Mouse (Mus musculus): Measurements from ENCODE around the gene Anxa11. TPM values are rescaled to one million over a fixed set of nuclear protein-coding genes. Genes with fewer than 3 reads are reported as not detected.

Gene Anxa11
- polyA plus RNA-seq, 1 experiment from 2014 or later, result 20.9 TPM

DNA sequence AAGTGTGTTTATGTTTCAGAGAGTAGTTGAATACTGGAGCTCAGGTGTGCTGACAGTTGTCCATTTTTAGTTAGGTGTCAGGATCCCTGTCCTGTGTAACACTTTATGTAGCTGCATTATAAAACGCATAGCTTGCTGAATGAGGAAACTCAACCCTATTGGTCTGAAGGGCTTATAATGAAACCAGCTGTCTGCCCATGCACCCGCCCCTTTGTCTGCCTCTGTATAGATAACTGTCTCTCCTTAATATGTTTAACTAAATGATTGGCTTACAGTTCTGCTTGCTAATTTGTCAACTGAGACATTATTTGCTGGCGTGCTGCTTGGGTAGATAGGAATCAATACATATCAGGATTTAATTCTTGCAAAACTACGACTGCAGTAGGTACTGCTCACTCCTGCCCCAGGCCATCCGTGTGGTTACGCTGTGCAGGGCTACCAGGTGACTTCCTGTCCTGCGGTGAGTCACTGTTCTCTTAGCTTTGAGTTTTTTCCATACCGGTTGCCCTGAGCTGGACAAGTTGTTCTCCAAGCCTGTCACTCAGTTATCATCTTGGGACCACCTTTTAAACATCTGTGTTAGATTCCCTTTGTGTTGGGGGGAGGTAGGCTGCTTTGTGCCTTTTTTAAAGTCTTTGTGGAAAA lies 13.4 kb downstream of the Anxa11 start:
- H3K4me2 ChIP-seq, result no peak overlapping the region
- H3K9me3 ChIP-seq, result no peaks in the 10 kb centered on the region
- H3K27ac ChIP-seq, result no peak overlapping the region
- peaks cover 11% of the 10 kb centered on the region for H3K4me1 ChIP-seq
- 47% methylated on average over 8 of the region's 8 CpGs for whole genome bisulfite sequencing
- no peak for ATAC-seq (ENCODE audit: insufficient number of reproducible peaks, low FRiP score, low TSS enrichment, low read depth)
- no peaks in the 10 kb centered on the region for H3K27me3 ChIP-seq
- H3K4me3 ChIP-seq, result no peak overlapping the region
- no peaks in the 10 kb centered on the region for H3K36me3 ChIP-seq
- no peak overlapping the region for H3K9ac ChIP-seq

DNA sequence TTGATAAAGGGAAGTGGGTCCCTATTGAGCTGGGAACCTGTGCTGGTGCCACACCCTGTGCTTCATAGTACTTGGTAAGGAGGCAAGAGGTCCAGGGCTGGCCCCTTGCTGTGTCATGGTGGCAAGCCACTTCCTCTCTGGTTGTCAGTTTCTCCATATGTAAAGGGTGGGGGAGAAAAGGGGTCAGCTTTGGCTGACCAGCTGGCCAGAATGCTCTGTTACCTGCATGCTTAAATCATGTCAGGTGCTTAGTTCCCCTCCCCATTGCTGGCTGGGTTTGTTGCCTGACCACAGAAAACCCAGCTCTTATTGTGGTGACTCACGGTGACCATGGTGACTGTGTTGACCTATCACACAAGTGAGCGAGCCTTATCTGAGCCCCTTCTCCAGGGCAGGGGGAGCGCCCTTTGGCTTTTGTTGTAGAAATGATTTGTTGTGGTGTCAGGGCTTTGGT lies 15.2 kb downstream of the Anxa11 start:
- no peaks in the 10 kb centered on the region for H3K36me3 ChIP-seq
- H3K27me3 ChIP-seq, result no peaks in the 10 kb centered on the region
- ATAC-seq (ENCODE audit: insufficient number of reproducible peaks, low FRiP score, low TSS enrichment, low read depth), result no peak
- H3K4me1 ChIP-seq, result peaks cover 11% of the 10 kb centered on the region
- H3K4me3 ChIP-seq, result no peak overlapping the region
- H3K9me3 ChIP-seq, result no peaks in the 10 kb centered on the region
- no peak overlapping the region for H3K9ac ChIP-seq
- H3K27ac ChIP-seq, result no peak overlapping the region
- H3K4me2 ChIP-seq, result no peak overlapping the region
- 73% methylated on average over 3 of the region's 3 CpGs for WGBS

DNA sequence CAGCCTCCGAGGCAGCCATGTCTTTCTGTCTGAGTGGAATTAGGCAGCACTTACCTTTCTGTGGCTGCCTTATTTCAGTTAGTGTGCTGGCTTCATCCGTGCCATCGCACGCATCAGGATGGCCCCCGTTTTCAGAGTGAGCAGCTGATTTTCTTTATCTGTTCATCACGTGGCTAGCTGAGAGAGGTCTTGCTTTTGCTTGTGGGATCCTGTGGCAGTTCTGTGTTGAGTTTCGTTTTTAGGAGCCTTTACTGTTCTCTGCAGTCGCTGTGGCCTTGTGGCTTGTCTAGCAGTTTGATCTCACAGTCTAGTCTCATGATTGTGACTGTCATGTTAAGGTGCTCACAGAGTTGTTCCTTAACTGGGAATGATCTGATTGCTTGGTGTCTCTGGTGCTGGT lies 16.0 kb downstream of the Anxa11 start:
- no peaks in the 10 kb centered on the region for H3K9me3 ChIP-seq
- 82% methylated on average over 8 of the region's 8 CpGs for WGBS
- H3K4me3 ChIP-seq, result no peak overlapping the region
- no peak for ATAC-seq (ENCODE audit: insufficient number of reproducible peaks, low FRiP score, low TSS enrichment, low read depth)
- H3K27me3 ChIP-seq, result no peaks in the 10 kb centered on the region
- H3K9ac ChIP-seq, result no peak overlapping the region
- peaks cover 11% of the 10 kb centered on the region for H3K4me1 ChIP-seq
- H3K36me3 ChIP-seq, result no peaks in the 10 kb centered on the region
- H3K27ac ChIP-seq, result no peak overlapping the region
- no peak overlapping the region for H3K4me2 ChIP-seq

DNA sequence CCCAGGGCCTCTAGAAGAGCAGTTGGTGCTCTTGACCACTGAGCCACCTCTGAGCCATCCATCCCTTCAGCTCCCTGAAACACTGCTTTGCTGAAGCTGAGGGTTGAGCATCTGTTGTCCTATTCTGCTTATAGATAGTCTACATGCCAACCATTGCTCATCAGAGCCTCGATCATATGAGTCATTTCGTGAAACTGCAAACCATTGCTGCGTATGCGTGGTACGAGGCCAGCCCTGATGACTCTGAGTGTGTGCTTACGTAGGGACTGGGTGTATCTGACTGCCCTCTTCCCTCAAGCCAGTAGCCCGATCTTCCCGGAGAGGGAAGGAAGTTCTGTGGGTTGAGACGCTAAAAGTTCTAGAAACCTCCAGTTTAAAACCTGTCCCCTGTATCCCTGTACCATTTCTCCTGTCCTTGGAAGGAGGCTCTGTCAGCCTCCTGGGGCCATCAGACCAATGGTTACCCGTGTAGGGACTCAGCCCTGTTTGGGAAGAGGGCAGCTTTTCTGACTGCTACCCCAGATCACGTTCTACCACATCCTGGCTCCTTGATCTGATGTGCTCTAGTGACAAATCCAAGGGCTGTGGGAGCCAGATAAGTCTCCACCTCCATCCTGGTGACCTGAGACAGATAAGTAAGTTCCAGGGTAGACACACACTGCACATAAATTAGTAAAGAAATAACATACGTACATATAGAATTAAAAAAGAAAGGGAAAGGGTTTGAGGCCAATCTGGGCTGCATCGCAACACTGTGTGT lies 20.0 kb downstream of the Anxa11 start:
- no peaks in the 10 kb centered on the region for H3K36me3 ChIP-seq
- no peak overlapping the region for H3K4me3 ChIP-seq
- no peak overlapping the region for H3K9ac ChIP-seq
- no peak overlapping the region for H3K27ac ChIP-seq
- no peak for ATAC-seq (ENCODE audit: insufficient number of reproducible peaks, low FRiP score, low TSS enrichment, low read depth)
- no peaks in the 10 kb centered on the region for H3K9me3 ChIP-seq
- WGBS, result 90% methylated on average over 13 of the region's 13 CpGs
- no peaks in the 10 kb centered on the region for H3K27me3 ChIP-seq
- no peak overlapping the region for H3K4me2 ChIP-seq
- H3K4me1 ChIP-seq, result peaks cover 12% of the 10 kb centered on the region; the same call in 1 of the 2 replicates

DNA sequence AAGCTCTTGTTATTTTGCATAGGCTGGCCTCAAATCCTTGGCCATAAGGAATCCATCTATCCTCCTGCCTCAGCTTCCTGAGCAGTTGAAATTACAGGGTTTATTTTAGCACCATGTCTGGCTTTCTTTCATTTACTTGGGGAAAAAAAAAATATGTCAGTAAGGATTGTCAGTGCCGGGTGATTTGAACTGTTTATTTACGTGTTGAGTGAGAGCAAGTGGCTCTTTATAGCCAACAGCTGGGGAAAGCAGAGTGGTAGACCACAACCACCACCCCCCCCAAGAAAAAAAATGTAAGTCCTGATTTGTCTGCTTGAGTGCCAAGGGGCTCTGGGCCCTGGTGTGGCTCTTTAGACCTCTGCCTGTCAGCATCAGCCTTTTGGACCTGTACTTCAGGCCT lies 21.8 kb downstream of the Anxa11 start:
- Histone ChIP-seq H3K4me2 (no peak overlapping the region), H3K36me3 (no peaks in the 10 kb centered on the region), H3K27me3 (no peaks in the 10 kb centered on the region), H3K27ac (no peak overlapping the region), H3K4me3 (no peak overlapping the region), H3K9me3 (no peaks in the 10 kb centered on the region), H3K4me1 (peaks cover 21% of the 10 kb centered on the region; the same call in 1 of the 2 replicates), H3K9ac (no peak overlapping the region)
- WGBS, result 52% methylated on average over 2 of the region's 2 CpGs
- no peak for ATAC-seq (ENCODE audit: insufficient number of reproducible peaks, low FRiP score, low TSS enrichment, low read depth)

DNA sequence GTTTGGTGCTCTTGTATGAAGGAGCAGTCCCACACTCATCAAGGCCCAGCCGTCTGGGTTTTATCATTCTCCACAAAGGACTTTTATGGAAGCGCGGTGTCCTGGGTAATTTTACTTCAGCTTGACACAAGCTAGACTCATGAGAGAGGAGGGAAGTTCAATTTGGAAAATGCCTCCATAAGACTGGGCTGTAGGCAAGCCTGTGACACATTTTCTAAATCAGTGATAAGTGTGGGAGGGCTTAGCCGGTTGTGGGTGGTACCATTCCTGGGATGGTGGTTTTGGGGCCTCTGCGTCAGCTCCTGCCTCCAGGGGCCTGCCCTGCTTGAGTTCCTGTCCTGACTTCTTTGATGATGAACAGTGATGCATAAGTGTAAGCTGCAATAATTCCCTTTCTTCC lies 23.3 kb downstream of the Anxa11 start:
- Histone ChIP-seq H3K9me3 (no peaks in the 10 kb centered on the region), H3K4me1 (peaks cover 31% of the 10 kb centered on the region), H3K27me3 (no peaks in the 10 kb centered on the region), H3K4me2 (no peak overlapping the region), H3K27ac (no peak overlapping the region), H3K9ac (no peak overlapping the region), H3K36me3 (no peaks in the 10 kb centered on the region), H3K4me3 (no peak overlapping the region)
- WGBS, result 56% methylated on average over 5 of the region's 5 CpGs
- ATAC-seq (ENCODE audit: insufficient number of reproducible peaks, low FRiP score, low TSS enrichment, low read depth), result no peak

DNA sequence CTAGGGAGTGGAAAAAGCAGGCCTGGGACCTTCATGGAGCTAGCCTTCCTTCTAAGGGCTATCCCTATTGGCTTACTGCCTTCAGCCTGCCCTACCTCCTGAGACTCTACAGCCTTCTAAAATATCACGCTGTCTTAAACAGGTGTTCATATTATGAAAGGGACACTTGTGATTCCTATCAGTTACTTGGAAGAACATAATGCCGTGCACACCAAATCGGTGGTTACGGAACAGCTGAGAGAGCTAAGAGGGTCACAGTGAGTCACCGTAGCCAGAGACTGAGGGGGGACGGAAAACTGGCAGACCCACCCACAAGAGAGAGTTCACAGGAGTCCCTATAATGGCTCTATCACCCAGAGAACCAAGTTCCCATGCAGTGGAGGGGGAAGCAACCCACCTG lies 24.4 kb downstream of the Anxa11 start:
- no peak overlapping the region for H3K4me2 ChIP-seq
- no peak overlapping the region for H3K4me3 ChIP-seq
- no peak overlapping the region for H3K9ac ChIP-seq
- H3K36me3 ChIP-seq, result no peaks in the 10 kb centered on the region
- H3K27ac ChIP-seq, result peak overlapping the region; percentile 27; the same call in 1 of the 2 replicates
- H3K9me3 ChIP-seq, result no peaks in the 10 kb centered on the region
- no peak for ATAC-seq (ENCODE audit: insufficient number of reproducible peaks, low FRiP score, low TSS enrichment, low read depth)
- H3K4me1 ChIP-seq, result peaks cover 32% of the 10 kb centered on the region
- H3K27me3 ChIP-seq, result no peaks in the 10 kb centered on the region
- 77% methylated on average over 6 of the region's 6 CpGs for WGBS

DNA sequence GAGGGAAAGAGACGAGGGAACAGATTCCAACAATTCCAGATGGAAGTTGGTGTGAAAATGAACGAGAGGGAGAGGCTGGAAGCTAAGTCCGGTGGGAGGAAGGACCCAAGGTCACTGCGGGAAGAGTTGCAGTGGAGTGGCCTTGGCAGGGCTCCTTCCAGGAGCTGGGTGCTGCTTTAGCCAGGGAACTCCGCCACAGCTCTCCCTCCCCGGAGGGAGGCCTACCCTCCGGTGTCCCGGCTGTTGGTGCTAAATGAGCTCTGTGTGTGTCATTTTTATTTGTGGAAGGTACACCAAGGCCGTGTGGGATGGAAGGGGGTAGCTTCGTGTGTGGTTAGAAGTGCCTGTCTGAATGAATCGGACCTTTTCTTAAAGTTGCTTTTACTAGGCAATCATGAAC lies 24.9 kb downstream of the Anxa11 start:
- Histone ChIP-seq H3K36me3 (no peaks in the 10 kb centered on the region), H3K27ac (peak overlapping the region; percentile 27), H3K4me1 (peaks cover 32% of the 10 kb centered on the region), H3K9me3 (no peaks in the 10 kb centered on the region), H3K27me3 (no peaks in the 10 kb centered on the region), H3K9ac (no peak overlapping the region), H3K4me3 (no peak overlapping the region), H3K4me2 (no peak overlapping the region)
- WGBS, result 59% methylated on average over 11 of the region's 11 CpGs
- no peak for ATAC-seq (ENCODE audit: insufficient number of reproducible peaks, low FRiP score, low TSS enrichment, low read depth)

DNA sequence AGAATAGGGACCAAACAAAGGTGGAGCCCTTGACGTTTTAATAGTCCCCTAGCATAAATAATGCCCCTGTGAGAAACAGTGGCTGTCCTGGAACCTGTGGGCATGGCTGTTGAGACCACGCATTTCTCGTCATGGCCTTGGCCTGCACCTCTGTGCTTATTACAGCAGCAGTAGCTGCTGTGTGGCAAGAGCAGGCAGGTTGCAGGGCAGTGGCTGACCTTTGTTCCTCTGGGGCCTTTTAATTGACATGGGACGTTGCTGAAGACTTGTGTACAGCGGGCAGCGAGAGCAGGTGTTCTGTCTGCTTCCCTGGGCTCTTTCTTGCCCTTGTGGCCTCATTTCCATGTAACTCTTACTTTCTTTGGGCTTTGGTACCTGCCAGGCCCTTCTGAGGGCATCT lies 25.9 kb downstream of the Anxa11 start:
- 51% methylated on average over 6 of the region's 6 CpGs for WGBS

DNA sequence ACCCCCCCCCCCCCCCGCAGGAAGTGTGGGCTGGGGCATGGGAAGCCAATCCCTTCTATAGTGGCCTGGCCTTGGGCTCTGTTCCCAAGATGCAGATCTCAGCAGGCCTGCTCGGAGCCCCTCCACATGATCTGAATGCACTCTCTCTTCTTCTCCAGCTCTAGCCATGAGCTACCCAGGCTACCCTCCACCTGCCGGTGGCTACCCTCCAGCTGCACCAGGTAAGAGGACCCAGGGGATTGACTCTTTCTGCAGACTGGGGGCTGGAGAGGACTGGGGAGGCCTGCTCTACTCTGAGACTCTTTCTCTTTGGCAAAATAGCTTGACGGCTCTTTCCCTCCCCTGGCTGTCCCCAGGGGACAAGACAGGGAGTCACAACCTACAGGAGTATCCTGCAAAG lies 26.8 kb downstream of the Anxa11 start:
- Histone ChIP-seq H3K4me2 (no peak overlapping the region), H3K4me1 (peaks cover 48% of the 10 kb centered on the region), H3K4me3 (no peak overlapping the region), H3K36me3 (no peaks in the 10 kb centered on the region), H3K9me3 (no peaks in the 10 kb centered on the region), H3K27ac (no peak overlapping the region), H3K27me3 (no peaks in the 10 kb centered on the region), H3K9ac (no peak overlapping the region)
- no peak for ATAC-seq (ENCODE audit: insufficient number of reproducible peaks, low FRiP score, low TSS enrichment, low read depth)
- WGBS, result 65% methylated on average over 4 of the region's 4 CpGs

More for the DNA sequence above, 25.9 kb downstream of the Anxa11 start:
- no peak for ATAC-seq (ENCODE audit: insufficient number of reproducible peaks, low FRiP score, low TSS enrichment, low read depth)
- Histone ChIP-seq H3K36me3 (no peaks in the 10 kb centered on the region), H3K27ac (no peak overlapping the region), H3K9me3 (no peaks in the 10 kb centered on the region), H3K27me3 (no peaks in the 10 kb centered on the region), H3K4me2 (no peak overlapping the region), H3K4me1 (peaks cover 40% of the 10 kb centered on the region), H3K9ac (no peak overlapping the region), H3K4me3 (no peak overlapping the region)

DNA sequence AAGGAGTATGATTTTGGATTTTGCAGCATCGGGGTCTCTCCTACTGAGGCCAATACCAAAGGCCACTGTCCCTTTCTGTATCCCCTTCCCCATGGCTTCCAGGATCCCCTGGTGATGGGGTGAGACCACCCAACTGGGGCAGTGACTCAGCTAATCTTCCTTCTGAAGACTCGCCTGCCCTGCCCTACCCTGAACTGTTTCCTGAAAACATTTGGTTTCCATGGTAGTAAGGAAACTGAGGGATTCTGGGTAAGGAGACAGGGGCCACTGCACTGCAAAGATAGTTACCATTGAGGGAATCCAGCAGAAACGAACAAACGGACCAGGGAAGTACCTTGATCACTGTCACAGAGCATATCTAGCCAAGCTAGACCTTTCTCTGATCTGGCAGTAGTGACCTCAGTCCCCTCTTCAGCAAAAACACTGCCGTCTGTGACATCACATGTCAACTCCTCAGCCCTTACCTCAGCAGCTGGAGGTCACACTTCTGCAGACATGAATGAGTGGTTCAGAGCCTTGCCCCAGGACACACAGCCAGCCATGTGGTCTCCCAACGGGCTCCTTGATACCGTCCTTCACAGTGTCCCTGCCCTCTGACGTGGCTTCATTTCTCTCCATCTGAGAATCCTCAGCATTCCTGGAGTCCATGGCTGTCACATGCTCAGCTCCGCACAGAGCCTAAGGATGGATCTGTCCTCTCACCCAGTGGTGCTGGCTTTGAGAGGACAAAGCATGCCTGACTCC lies 27.4 kb downstream of the Anxa11 start:
- ATAC-seq (ENCODE audit: insufficient number of reproducible peaks, low FRiP score, low TSS enrichment, low read depth), result no peak
- Histone ChIP-seq H3K4me1 (peaks cover 48% of the 10 kb centered on the region), H3K27ac (no peak overlapping the region)

More for the DNA sequence above, 27.4 kb downstream of the Anxa11 start:
- Histone ChIP-seq H3K9ac (no peak overlapping the region), H3K27me3 (no peaks in the 10 kb centered on the region), H3K4me2 (no peak overlapping the region), H3K9me3 (no peaks in the 10 kb centered on the region), H3K36me3 (no peaks in the 10 kb centered on the region), H3K4me3 (no peak overlapping the region)
- WGBS, result 72% methylated on average over 9 of the region's 9 CpGs
